Mouse (Mus musculus): ENCODE data around the gene Gapt. TPM values are rescaled to one million over a fixed set of nuclear protein-coding genes. Genes with fewer than 3 reads are reported as not detected.

Gene Gapt
- polyA plus RNA-seq, 1 experiment from 2014 or later, result 0.07 TPM

DNA sequence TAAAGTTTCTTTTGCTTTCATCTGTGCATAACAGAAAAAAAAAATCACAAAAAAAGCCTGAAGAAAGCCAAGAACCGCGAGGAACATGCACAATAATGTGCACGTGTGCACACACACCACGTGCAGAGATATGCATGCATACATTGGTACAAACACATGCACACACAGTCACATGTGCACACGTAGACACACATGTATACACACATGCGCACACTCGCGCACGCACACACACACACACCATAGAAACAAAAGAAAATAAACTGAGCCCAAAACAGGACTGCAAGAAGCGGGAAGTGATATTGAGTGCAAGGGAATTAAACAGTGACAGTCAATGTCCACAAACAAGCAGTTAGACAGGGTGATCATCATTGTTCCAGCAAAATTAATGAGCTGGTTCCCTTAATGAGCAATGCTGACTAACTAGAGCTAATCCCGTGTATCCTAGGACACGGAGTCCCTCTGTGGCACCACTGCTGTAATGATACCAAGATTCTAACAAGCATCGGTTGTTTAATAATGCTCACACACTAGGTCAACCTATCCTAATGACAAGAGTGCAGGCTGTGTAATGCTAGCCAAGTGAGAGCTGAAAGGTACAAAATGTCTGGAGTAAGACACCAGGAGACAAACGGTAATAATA, 23.9 kb downstream of the Gapt start:
- TF ChIP-seq CTCF (IDR thresholded peaks at IDR 0.05; ENCODE audit: low read depth) (no peak), EP300 (optimal IDR thresholded peaks at IDR 0.05) (no peak)
- no peaks in the 10 kb centered on the region for H3K27me3 ChIP-seq (ENCODE audit: control insufficient read depth, insufficient read depth, low read length)
- H3K4me1 ChIP-seq (replicated peaks; ENCODE audit: control insufficient read depth, insufficient read depth), result no peaks in the 10 kb centered on the region
- H3K36me3 ChIP-seq (ENCODE audit: control insufficient read depth, insufficient read depth, low read length), result no peaks in the 10 kb centered on the region
- H3K9me3 ChIP-seq (ENCODE audit: control insufficient read depth, low read length), result no peaks in the 10 kb centered on the region
- no peak overlapping the region for H3K4me3 ChIP-seq (ENCODE audit: low read depth, low read length)
- no peak overlapping the region for H3K27ac ChIP-seq (replicated peaks)
- 87% methylated on average over 14 of the region's 14 CpGs for WGBS
- ATAC-seq (ENCODE audit: low FRiP score, low TSS enrichment) (no peak), DNase-seq (ENCODE audit: low spot score) (no peak)
- no peak overlapping the region for H3K9ac ChIP-seq (ENCODE audit: low read length)
- no peak overlapping the region for H3K4me2 ChIP-seq (replicated peaks; ENCODE audit: low read depth)

DNA sequence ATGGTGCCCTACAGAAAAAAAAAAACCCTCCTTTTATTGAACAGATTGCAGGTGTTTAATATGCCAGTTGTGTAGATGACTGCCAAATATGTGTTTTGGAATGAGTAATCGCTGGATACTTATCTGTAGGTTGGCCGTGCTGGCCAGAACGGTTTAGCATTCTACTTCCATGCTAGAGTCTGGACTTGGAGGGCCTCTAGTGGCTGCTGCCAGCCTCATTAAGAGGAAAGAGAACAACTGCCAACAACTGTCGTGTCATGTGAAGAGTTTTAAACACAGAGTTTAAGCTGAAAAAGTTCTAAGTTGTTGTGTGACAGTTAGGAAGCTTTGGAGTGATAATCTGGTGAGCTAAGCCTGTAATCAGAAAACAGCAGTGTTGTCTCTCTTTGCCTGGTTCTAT, 38.3 kb downstream of the Gapt start:
- 47% methylated on average over 4 of the region's 4 CpGs for WGBS
- Histone ChIP-seq H3K4me2 (replicated peaks; ENCODE audit: low read depth) (no peak overlapping the region), H3K9ac (ENCODE audit: low read length) (no peak overlapping the region), H3K27ac (replicated peaks) (no peak overlapping the region), H3K27me3 (ENCODE audit: control insufficient read depth, insufficient read depth, low read length) (no peaks in the 10 kb centered on the region), H3K4me1 (replicated peaks; ENCODE audit: control insufficient read depth, insufficient read depth) (no peaks in the 10 kb centered on the region), H3K36me3 (ENCODE audit: control insufficient read depth, insufficient read depth, low read length) (no peaks in the 10 kb centered on the region), H3K4me3 (ENCODE audit: low read depth, low read length) (no peak overlapping the region), H3K9me3 (ENCODE audit: control insufficient read depth, low read length) (no peaks in the 10 kb centered on the region)
- ATAC-seq (ENCODE audit: low FRiP score, low TSS enrichment), result no peak
- DNase-seq (ENCODE audit: low spot score), result no peak
- TF ChIP-seq CTCF (IDR thresholded peaks at IDR 0.05; ENCODE audit: low read depth) (peak; percentile 57), EP300 (optimal IDR thresholded peaks at IDR 0.05) (no peak)

DNA sequence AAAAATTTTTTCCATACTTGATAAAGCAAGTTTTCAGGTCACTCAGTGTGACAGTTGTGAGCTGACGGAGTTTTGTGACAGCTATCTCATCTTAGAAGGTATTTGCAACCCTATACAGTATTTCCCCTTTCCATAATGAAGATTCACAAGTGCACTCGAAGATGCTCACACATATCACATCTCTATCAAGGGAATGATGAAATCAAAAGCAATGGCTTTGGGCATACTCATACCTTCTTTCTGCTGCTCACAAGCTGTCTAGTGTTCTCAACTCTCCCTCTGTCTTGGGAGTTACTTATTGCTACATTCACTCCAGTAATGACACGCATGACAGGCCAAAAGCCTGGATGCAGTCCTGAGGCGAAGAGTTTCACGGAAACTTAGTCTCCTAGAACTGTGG, 49.8 kb downstream of the Gapt start:
- H3K4me2 ChIP-seq (replicated peaks; ENCODE audit: low read depth), result no peak overlapping the region
- no peaks in the 10 kb centered on the region for H3K9me3 ChIP-seq (ENCODE audit: control insufficient read depth, low read length)
- no peaks in the 10 kb centered on the region for H3K4me1 ChIP-seq (replicated peaks; ENCODE audit: control insufficient read depth, insufficient read depth)
- no peak overlapping the region for H3K27ac ChIP-seq (replicated peaks)
- no peak overlapping the region for H3K9ac ChIP-seq (ENCODE audit: low read length)
- no peaks in the 10 kb centered on the region for H3K27me3 ChIP-seq (ENCODE audit: control insufficient read depth, insufficient read depth, low read length)
- TF ChIP-seq CTCF (IDR thresholded peaks at IDR 0.05; ENCODE audit: low read depth) (no peak), EP300 (optimal IDR thresholded peaks at IDR 0.05) (no peak)
- no peak overlapping the region for H3K4me3 ChIP-seq (ENCODE audit: low read depth, low read length)
- no peak for ATAC-seq (ENCODE audit: low FRiP score, low TSS enrichment)
- 80% methylated on average over 5 of the region's 5 CpGs for WGBS
- no peak for DNase-seq (ENCODE audit: low spot score)
- no peaks in the 10 kb centered on the region for H3K36me3 ChIP-seq (ENCODE audit: control insufficient read depth, insufficient read depth, low read length)

Other genes with a start within 250 kb of the Gapt start
- gene Rab3c, start 76.2 kb downstream of the Gapt start, polyA plus RNA-seq (2015; fragmentation: Nextera tagmentation; extraction: Ambion mirVana), result 3.1 and 3.3 TPM in 2 replicates
- gene Plk2, start 37.8 kb upstream of the Gapt start, polyA plus RNA-seq (2015; fragmentation: Nextera tagmentation; extraction: Ambion mirVana), result 41.5 and 47.6 TPM in 2 replicates

Data from stomach, postnatal 0 days (tissue).